Mouse (Mus musculus): ENCODE data around the gene Eif2ak3. TPM values are rescaled to one million over a fixed set of nuclear protein-coding genes. Genes with fewer than 3 reads are reported as not detected.

Gene Eif2ak3
- 100 to 1,000 TPM; 168 to 210 TPM for total RNA-seq (2023)

GRCm38 (mm10) chr6:70844002-70844804 lies at the start of gene Eif2ak3:
Gene Eif2ak3, plus strand, starts transcription at chr6:70844515.

DNA sequence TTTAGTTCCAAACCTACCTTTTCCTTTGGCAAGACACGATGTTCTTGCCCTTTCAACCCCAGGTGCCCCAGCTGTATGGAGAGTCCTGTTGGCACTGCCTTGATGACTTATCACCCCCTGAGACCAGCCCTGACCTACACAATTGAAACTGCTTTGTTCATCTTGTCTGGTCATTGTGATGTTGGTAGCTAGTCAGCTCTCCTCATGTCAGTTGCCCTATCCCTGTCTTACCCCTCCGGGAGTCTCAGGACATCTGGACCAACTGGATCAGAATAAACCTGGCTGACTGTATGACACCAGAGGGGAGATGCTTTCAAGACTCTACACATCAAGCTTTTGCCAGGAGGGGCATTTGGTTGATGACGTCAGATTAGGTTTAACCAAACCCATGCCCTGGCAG lies 74.5 kb downstream of the Eif2ak3 start, which contains the start of gene Tex37:
Gene Tex37 (minus strand): TSS at position 101 of the 400 bp plus-strand sequence.

Other genes with a start within 250 kb of the Eif2ak3 start
- gene Rpia, start 52.3 kb upstream of the Eif2ak3 start, total RNA-seq (2023), result 10 to 100 TPM; 51.9 to 56.5 TPM
- gene Tex37, start 74.4 kb downstream of the Eif2ak3 start, total RNA-seq (2023), result not detected
- not detected for gene Foxi3, start 112.0 kb downstream of the Eif2ak3 start, total RNA-seq (2023)